Mouse (Mus musculus) kidney, embryonic 14.5 days (tissue): ENCODE measurements around the gene Fanca. TPM values are rescaled to one million over a fixed set of nuclear protein-coding genes. Genes with fewer than 3 reads are reported as not detected.

Experiments used
- ATAC-seq: fragments of 200-750 bp; cut with Nextera tagmentation; 2 replicates; pipeline ENCODE4 v1.8.0; 2017; ENCODE audit warnings: moderate number of reproducible peaks, mild to moderate bottlenecking, moderate TSS enrichment, moderate library complexity; ENCODE audit not compliant: low FRiP score, low TSS enrichment
- H3K27ac ChIP-seq: fragments of 300-500 bp; sonication (generic); 2 replicates; pipeline ENCODE4 v1.5.1; 2014; ENCODE audit warnings: low read depth, mild to moderate bottlenecking, low read length, moderate library complexity, mixed read lengths
- H3K27me3 ChIP-seq: fragments of 300-500 bp; sonication (generic); 2 replicates; pipeline ENCODE4 v1.6.1; 2014; ENCODE audit warnings: mild to moderate bottlenecking, low read length; ENCODE audit not compliant: control insufficient read depth, insufficient read depth
- H3K36me3 ChIP-seq: fragments of 300-500 bp; sonication (generic); 2 replicates; pipeline ENCODE4 v1.6.1; 2014; ENCODE audit warnings: low read length, mixed read lengths; ENCODE audit not compliant: control insufficient read depth, insufficient read depth
- H3K4me1 ChIP-seq: fragments of 300-500 bp; sonication (generic); 2 replicates; pipeline ENCODE4 v1.6.1; 2014; ENCODE audit warnings: low read length, mixed read lengths; ENCODE audit not compliant: control insufficient read depth, insufficient read depth
- H3K4me2 ChIP-seq: fragments of 300-500 bp; sonication (generic); replicated peaks from 2 replicates; pipeline ENCODE4 v1.6.1; 2014; ENCODE audit warnings: low read depth, mild to moderate bottlenecking, low read length
- H3K4me3 ChIP-seq: fragments of 300-500 bp; sonication (generic); 2 replicates; pipeline ENCODE4 v1.5.1; 2014; ENCODE audit warnings: mild to moderate bottlenecking, low read length
- H3K9ac ChIP-seq: fragments of 300-500 bp; sonication (generic); 2 replicates; pipeline ENCODE4 v1.6.1; 2014; ENCODE audit warnings: low read depth, mild to moderate bottlenecking, low read length, moderate library complexity
- H3K9me3 ChIP-seq: fragments of 300-500 bp; sonication (generic); 2 replicates; pipeline ENCODE4 v1.6.1; 2016; ENCODE audit warnings: low read length; ENCODE audit not compliant: control insufficient read depth
- WGBS: fragments of 180-500 bp; shearing (Covaris S2); extraction: QIAGEN DNeasy Blood & Tissue Kit; methylation state at CpG from one replicate; pipeline ENCODE4 v1.1.7; 2014; 5-methylcytosine and 5-hydroxymethylcytosine counted together
- polyA plus RNA-seq: library from polyadenylated mRNA; unstranded; fragments of >200 nt; fragmentation: Nextera tagmentation; extraction: Ambion mirVana; gene quantifications from 2 replicates; pipeline ENCODE4 v1.2.1, GENCODE M21; 2014

Gene Fanca
- polyA plus RNA-seq, 1 experiment from 2014 or later = 49.9 TPM

DNA sequence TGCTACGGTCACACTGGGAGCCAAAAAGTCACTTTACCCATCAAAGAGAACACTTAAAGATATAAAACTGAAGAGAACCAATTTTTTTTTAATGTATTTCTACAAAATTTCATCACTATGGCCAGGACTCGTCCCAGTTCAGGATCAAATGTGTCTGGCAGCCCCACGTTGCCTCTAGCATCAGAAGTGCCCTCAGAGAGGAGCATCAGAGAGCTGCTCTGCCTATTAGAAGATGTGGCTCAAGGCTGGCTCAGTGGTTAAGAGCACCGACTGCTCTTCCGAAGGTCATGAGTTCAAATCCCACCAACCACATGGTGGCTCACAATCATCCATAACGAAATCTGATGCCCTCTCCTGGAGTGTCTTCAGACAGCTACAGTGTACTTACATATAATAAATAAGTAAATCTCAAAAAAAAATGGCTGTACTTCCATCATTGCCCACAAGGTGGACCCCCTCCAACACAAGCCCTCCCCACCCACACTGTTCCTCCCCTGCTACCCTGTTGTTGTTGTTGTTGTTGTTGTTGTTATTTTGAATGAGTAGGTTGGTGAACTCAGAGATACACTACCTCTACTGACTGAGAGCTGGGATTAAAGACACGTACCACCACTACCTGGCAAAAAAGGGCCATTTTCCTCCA, 1.3 kb upstream of the Fanca start:
- Histone ChIP-seq H3K4me3 (no peak overlapping the region), H3K36me3 (no peaks in the 10 kb centered on the region), H3K9ac (no peak overlapping the region), H3K4me1 (0 out of 2 replicates have a peak, but pooled peaks cover 2% of the 10 kb centered on the region), H3K4me2 (no peak overlapping the region), H3K27ac (no peak overlapping the region), H3K9me3 (no peaks in the 10 kb centered on the region), H3K27me3 (no peaks in the 10 kb centered on the region)
- 36% methylated on average over 7 of the region's 7 CpGs for WGBS
- ATAC-seq = no peak

DNA sequence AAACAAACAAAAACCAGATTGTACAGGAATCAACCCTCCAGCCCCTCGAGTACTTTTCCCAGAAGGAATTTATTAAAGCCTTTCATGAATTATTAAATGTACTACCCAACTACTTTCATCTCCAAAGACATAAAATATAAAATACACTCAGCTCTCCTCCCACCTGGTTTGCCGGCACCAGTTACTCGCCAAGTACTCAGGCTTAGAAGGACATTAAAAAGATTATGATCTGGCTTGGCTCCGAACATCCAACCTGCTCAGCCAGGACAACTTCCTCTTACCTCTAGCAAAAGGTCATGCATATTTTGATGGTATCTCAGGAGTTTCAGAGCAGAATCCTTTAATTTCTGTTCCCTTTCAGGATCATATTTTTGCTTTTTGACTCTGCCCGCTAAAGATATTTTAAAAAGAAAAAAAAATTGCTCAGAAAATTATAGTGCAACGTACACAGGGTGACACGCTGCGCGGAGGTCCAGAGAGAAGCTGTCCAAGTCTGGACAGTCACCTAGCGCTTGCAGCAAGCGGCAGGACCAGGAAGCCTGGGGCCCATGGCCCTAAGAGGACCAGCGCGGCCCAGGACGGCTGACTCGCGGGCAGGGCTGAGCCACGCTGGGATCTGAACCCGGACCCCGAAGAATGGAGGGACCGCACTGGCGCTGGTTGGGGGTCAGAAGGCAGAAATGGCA, 452 bp downstream of the Fanca start:
- Histone ChIP-seq H3K4me2 (peak overlapping the region; percentile 79), H3K27me3 (no peaks in the 10 kb centered on the region), H3K36me3 (no peaks in the 10 kb centered on the region; the same call in 1 of the 2 replicates), H3K4me1 (0 out of 2 replicates have a peak, but pooled peaks cover 2% of the 10 kb centered on the region), H3K9ac (peak overlapping the region; percentile 75), H3K4me3 (peak overlapping the region; percentile 66), H3K27ac (peak overlapping the region; percentile 78), H3K9me3 (no peaks in the 10 kb centered on the region)
- WGBS = 4% methylated on average over 21 of the region's 21 CpGs
- peak; percentile 87 for ATAC-seq

DNA sequence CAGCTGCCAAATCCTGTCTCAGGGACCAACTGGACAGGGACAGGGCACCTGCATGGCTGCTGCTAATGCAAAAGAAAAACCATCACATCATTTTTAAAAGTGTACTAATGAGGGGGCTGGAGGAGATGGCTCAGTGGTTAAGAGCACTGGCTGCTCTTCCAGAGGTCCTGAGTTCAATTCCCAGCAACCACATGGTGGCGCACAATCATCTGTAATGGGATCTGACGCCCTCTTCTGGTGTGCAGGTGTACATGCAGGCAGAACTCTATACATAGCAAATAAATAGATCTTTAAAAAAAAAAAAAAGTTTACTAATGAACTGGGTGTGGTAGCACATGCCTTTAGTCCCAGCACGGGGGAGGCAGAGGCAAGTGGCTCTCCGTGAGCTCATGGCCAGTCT, 9.6 kb downstream of the Fanca start:
- Histone ChIP-seq H3K27ac (no peak overlapping the region), H3K9ac (no peak overlapping the region), H3K36me3 (peaks cover 40% of the 10 kb centered on the region), H3K4me1 (no peaks in the 10 kb centered on the region), H3K27me3 (no peaks in the 10 kb centered on the region), H3K4me2 (no peak overlapping the region), H3K9me3 (no peaks in the 10 kb centered on the region), H3K4me3 (no peak overlapping the region)
- ATAC-seq = no peak
- WGBS = 72% methylated on average over 4 of the region's 4 CpGs

DNA sequence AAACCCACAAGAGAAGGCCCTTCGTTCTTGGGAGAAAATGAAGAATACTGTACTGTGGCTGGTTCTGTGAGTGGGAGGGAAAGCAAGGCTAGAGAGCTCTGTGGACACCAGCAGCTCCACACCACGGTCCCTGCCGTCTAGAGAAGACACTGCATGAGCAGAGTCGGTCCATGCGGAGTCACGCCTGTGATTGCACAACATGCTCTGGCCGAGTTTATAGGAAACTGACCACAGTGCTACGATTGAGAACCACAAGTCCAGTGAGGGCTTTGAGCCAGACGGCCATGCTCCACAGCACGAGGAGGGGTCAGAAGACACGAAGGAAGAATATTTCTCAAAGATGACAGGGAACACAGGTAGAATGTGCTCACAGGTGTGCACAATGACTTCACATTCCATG, 20.1 kb downstream of the Fanca start:
- no peaks in the 10 kb centered on the region for H3K9me3 ChIP-seq
- no peak for ATAC-seq
- H3K4me2 ChIP-seq = no peak overlapping the region
- no peaks in the 10 kb centered on the region for H3K27me3 ChIP-seq
- H3K36me3 ChIP-seq = peaks cover 43% of the 10 kb centered on the region
- 91% methylated on average over 11 of the region's 11 CpGs for WGBS
- no peak overlapping the region for H3K27ac ChIP-seq
- no peak overlapping the region for H3K9ac ChIP-seq
- H3K4me1 ChIP-seq = no peaks in the 10 kb centered on the region
- H3K4me3 ChIP-seq = no peak overlapping the region

DNA sequence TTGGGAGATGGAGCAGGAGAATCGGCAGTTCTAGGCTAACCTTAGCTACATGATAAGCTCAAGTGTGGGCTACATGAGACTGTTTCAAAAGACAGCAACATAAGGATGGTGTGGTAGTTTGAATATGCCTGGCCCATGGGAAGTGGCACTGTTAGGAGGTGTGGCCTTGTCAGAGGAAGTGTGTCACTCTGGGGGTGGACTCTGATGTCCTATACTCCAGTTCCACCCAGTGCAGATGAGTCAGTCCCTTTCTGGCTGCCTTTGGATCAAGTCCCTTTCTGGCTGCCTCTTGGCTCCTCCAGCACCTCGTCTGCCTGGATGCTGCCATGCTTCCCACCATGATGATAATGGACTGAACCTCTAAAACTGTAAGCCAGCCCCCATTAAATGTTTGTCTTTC, 25.6 kb downstream of the Fanca start:
- Histone ChIP-seq H3K36me3 (peaks cover 48% of the 10 kb centered on the region), H3K4me1 (no peaks in the 10 kb centered on the region), H3K27ac (no peak overlapping the region), H3K9ac (no peak overlapping the region), H3K9me3 (no peaks in the 10 kb centered on the region), H3K27me3 (no peaks in the 10 kb centered on the region), H3K4me3 (no peak overlapping the region), H3K4me2 (no peak overlapping the region)
- WGBS = 83% methylated on average over 2 of the region's 2 CpGs
- no peak for ATAC-seq

DNA sequence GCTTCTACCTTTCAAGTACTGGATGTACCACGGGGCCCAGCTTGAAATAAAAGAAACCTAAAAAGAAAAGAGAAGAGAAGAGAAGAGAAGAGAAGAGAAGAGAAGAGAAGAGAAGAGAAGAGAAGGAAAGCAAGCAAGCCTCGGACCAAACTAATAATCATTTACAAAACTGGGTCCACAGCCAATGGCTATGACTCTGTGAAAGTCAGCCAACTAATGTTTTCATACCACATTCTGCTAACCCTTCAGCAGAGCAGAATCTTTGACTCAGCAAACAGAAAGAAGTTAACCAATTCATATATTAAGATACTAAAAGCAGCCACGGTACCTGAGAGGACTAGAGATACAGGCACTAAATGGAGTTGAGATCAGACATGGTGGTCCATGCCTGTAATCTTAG, 26.1 kb downstream of the Fanca start:
- no peak overlapping the region for H3K27ac ChIP-seq
- no peak overlapping the region for H3K4me2 ChIP-seq
- WGBS = 92% methylated on average over 3 of the region's 3 CpGs
- H3K36me3 ChIP-seq = peaks cover 47% of the 10 kb centered on the region
- no peaks in the 10 kb centered on the region for H3K27me3 ChIP-seq
- no peaks in the 10 kb centered on the region for H3K4me1 ChIP-seq
- H3K9ac ChIP-seq = no peak overlapping the region
- H3K4me3 ChIP-seq = no peak overlapping the region
- ATAC-seq = no peak
- H3K9me3 ChIP-seq = no peaks in the 10 kb centered on the region

DNA sequence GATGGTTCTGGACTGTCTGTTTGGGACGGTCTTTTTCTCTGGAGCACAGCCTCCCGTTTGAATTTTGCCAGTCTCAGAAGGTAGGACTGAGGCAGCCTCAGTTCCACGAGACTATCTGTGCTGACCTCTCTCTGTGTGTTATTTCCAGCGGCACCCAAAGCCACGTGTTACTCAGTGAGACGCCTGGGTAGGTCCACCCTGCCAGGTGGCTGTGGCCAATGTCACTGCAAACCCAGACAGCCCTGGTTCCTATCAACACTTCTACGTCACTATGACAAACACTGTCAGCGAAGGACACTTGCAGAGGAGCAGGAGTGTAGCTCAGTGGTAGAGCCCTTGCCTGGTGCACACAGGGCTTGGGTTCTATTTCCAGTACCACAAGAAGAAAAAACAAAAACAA, 26.7 kb downstream of the Fanca start:
- Histone ChIP-seq H3K4me3 (no peak overlapping the region), H3K36me3 (peaks cover 47% of the 10 kb centered on the region), H3K27me3 (no peaks in the 10 kb centered on the region), H3K9me3 (no peaks in the 10 kb centered on the region), H3K27ac (no peak overlapping the region), H3K4me2 (no peak overlapping the region), H3K9ac (no peak overlapping the region), H3K4me1 (no peaks in the 10 kb centered on the region)
- ATAC-seq = no peak
- 90% methylated on average over 8 of the region's 8 CpGs for WGBS

DNA sequence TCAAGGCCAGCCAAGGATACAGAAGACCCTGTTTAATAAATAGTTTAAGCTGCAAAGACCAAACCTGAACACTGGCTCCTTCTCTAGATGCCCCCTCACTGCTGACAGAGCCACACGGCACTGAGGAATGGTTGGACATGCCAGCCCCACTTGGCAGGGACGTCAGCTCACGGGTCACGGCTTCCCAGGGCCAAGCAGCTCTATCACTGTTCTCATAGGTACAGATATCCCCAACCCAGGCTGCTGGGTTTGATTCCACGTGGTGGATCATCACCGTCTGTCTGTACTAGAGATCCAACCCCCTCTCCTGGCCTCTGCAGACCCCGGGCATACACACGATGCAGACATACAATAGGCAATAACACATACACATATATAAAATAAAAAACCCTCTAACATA, 27.7 kb downstream of the Fanca start:
- no peak overlapping the region for H3K9ac ChIP-seq
- no peaks in the 10 kb centered on the region for H3K9me3 ChIP-seq
- no peak overlapping the region for H3K4me3 ChIP-seq
- 92% methylated on average over 8 of the region's 8 CpGs for WGBS
- no peaks in the 10 kb centered on the region for H3K4me1 ChIP-seq
- ATAC-seq = no peak
- peaks cover 44% of the 10 kb centered on the region for H3K36me3 ChIP-seq
- no peaks in the 10 kb centered on the region for H3K27me3 ChIP-seq
- H3K4me2 ChIP-seq = no peak overlapping the region
- no peak overlapping the region for H3K27ac ChIP-seq

DNA sequence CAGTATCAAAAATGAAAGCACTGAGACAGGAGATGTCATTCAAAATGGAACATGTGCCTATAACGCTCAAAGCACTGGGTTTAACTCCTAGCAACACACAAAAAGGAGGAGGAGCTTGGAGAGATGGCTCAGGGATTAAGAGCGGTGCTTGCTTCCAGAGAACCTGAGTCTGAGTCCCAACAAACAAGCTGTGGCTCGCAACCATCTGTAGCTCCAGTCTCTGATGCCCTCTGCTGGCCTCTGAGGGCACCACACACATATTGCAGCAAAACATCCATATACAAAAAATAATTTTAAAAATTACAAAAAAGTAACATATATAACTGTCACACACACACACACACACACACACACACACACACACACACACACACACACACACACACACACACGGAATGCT, 28.2 kb downstream of the Fanca start:
- Histone ChIP-seq H3K9me3 (no peaks in the 10 kb centered on the region), H3K9ac (no peak overlapping the region), H3K27me3 (no peaks in the 10 kb centered on the region), H3K4me1 (no peaks in the 10 kb centered on the region), H3K4me2 (no peak overlapping the region), H3K4me3 (no peak overlapping the region), H3K36me3 (peaks cover 45% of the 10 kb centered on the region), H3K27ac (no peak overlapping the region)
- no peak for ATAC-seq
- 77% methylated on average over 4 of the region's 4 CpGs for WGBS
